Mouse (Mus musculus): Measurements from ENCODE around the gene Cadm3. TPM values are rescaled to one million over a fixed set of nuclear protein-coding genes. Genes with fewer than 3 reads are reported as not detected.
"Not testable (repeated sequence)": the region's sequence is repeated elsewhere in the genome, so short reads cannot be mapped to it uniquely, and the experiment has no call there.

Cadm3 gene
- polyA plus RNA-seq, 1 experiment from 2014 or later = 6.2 TPM

GRCm38 (mm10) chr1:173317925-173318477 lies 49.5 kb downstream of the Cadm3 start:
- Histone ChIP-seq H3K4me1 (no peaks in the 10 kb centered on the region), H3K9me3 (replicated peaks) (no peaks in the 10 kb centered on the region), H3K27me3 (no peaks in the 10 kb centered on the region), H3K27ac (replicated peaks) (no peak overlapping the region), H3K36me3 (no peaks in the 10 kb centered on the region), H3K4me2 (replicated peaks) (no peak overlapping the region), H3K9ac (no peak overlapping the region), H3K4me3 (replicated peaks) (no peak overlapping the region)
- no peak for ATAC-seq (ENCODE audit: insufficient number of reproducible peaks, low FRiP score, low TSS enrichment, low read depth)
- 84% methylated on average over 2 of the region's 2 CpGs for WGBS

GRCm38 (mm10) chr1:173315725-173316124 lies 51.8 kb downstream of the Cadm3 start:
- Histone ChIP-seq H3K9me3 (replicated peaks) (no peaks in the 10 kb centered on the region), H3K9ac (no peak overlapping the region), H3K27me3 (no peaks in the 10 kb centered on the region), H3K4me3 (replicated peaks) (no peak overlapping the region), H3K36me3 (no peaks in the 10 kb centered on the region), H3K4me1 (no peaks in the 10 kb centered on the region), H3K27ac (replicated peaks) (no peak overlapping the region), H3K4me2 (replicated peaks) (no peak overlapping the region)
- 89% methylated on average over 3 of the region's 3 CpGs for WGBS
- ATAC-seq (ENCODE audit: insufficient number of reproducible peaks, low FRiP score, low TSS enrichment, low read depth) = no peak

GRCm38 (mm10) chr1:173313535-173314050 lies 53.9 kb downstream of the Cadm3 start:
- not testable (repeated sequence) for H3K36me3 ChIP-seq; H3K9me3 ChIP-seq (replicated peaks); H3K27me3 ChIP-seq; ATAC-seq (ENCODE audit: insufficient number of reproducible peaks, low FRiP score, low TSS enrichment, low read depth); H3K27ac ChIP-seq (replicated peaks); H3K4me3 ChIP-seq (replicated peaks); H3K4me1 ChIP-seq; H3K9ac ChIP-seq; H3K4me2 ChIP-seq (replicated peaks)
- 68% methylated on average over 7 of the region's 7 CpGs for WGBS

DNA sequence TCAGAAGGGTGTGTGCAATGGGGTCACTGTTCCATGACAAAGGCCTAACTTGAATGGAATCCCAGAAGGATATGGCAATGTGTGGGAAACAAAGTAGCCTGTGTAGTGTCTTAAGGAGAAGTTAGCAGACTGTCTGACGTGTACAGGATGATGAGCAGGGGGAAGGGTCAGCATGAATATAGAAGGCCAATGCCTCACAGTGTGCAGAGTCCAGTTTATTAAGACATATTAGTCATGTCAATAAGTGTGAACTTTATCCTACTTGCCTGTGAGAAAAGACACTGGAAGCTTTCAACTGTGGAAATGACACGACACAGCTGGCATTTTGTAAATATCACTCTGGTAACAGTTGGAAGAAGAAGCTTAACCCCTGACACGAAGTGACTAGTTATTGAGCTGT lies 64.7 kb downstream of the Cadm3 start:
- not testable (repeated sequence) for H3K36me3 ChIP-seq

More for the DNA sequence above, 64.7 kb downstream of the Cadm3 start:
- not testable (repeated sequence) for H3K4me1 ChIP-seq; H3K9me3 ChIP-seq (replicated peaks); ATAC-seq (ENCODE audit: insufficient number of reproducible peaks, low FRiP score, low TSS enrichment, low read depth); H3K9ac ChIP-seq; H3K4me2 ChIP-seq (replicated peaks); H3K4me3 ChIP-seq (replicated peaks); H3K27ac ChIP-seq (replicated peaks); H3K27me3 ChIP-seq
- WGBS = 51% methylated on average over 3 of the region's 3 CpGs

Other genes starting within 250 kb of the Cadm3 start
- 0.12 and 0.29 TPM in 2 replicates for gene Olfr1408, start 230.3 kb downstream of the Cadm3 start, polyA plus RNA-seq (2015; fragmentation: Nextera tagmentation; extraction: Ambion mirVana)
- gene Olfr1406, start 177.1 kb downstream of the Cadm3 start, polyA plus RNA-seq (2015; fragmentation: Nextera tagmentation; extraction: Ambion mirVana) = 0.16 and 0.17 TPM in 2 replicates
- not detected in 2 replicates for gene Olfr218, start 169.9 kb downstream of the Cadm3 start, polyA plus RNA-seq (2015; fragmentation: Nextera tagmentation; extraction: Ambion mirVana)
- gene Olfr1404, start 155.3 kb downstream of the Cadm3 start, polyA plus RNA-seq (2015; fragmentation: Nextera tagmentation; extraction: Ambion mirVana) = 0.17 and 0.24 TPM in 2 replicates
- 0.39 TPM in 1 of 2 replicates, not detected in the other for gene Fcer1a, start 140.5 kb downstream of the Cadm3 start, polyA plus RNA-seq (2015; fragmentation: Nextera tagmentation; extraction: Ambion mirVana)
- 0.05 TPM in 1 of 2 replicates, not detected in the other for gene Olfr418, start 101.7 kb downstream of the Cadm3 start, polyA plus RNA-seq (2015; fragmentation: Nextera tagmentation; extraction: Ambion mirVana)
- not detected in 2 replicates for gene Mptx2, start 89.9 kb downstream of the Cadm3 start, polyA plus RNA-seq (2015; fragmentation: Nextera tagmentation; extraction: Ambion mirVana)
- 2.3 TPM in 2 replicates for gene Ackr1, start 33.9 kb downstream of the Cadm3 start, polyA plus RNA-seq (2015; fragmentation: Nextera tagmentation; extraction: Ambion mirVana)
- gene Aim2, start 16.8 kb downstream of the Cadm3 start, polyA plus RNA-seq (2015; fragmentation: Nextera tagmentation; extraction: Ambion mirVana) = 2.1 and 2.5 TPM in 2 replicates
- gene Ifi206, start 123.3 kb upstream of the Cadm3 start, polyA plus RNA-seq (2015; fragmentation: Nextera tagmentation; extraction: Ambion mirVana) = 0.19 and 0.33 TPM in 2 replicates
- not detected in 2 replicates for gene Ifi214, start 168.3 kb upstream of the Cadm3 start, polyA plus RNA-seq (2015; fragmentation: Nextera tagmentation; extraction: Ambion mirVana)
- gene Ifi213, start 231.6 kb upstream of the Cadm3 start, polyA plus RNA-seq (2015; fragmentation: Nextera tagmentation; extraction: Ambion mirVana) = 0.15 and 0.29 TPM in 2 replicates

Data from embryonic facial prominence, embryonic 15.5 days (tissue).